Mouse (Mus musculus) right cerebral cortex, postnatal 36 days (tissue): ENCODE measurements at regions not wholly inside any gene's neighbourhood (a gene's known extent, or its start where the extent isn't known, plus 50 kb on each side); places are given as distances from the start of the nearest gene placed in this dataset.
A peak's percentile ranks its signal among the peaks of the same experiment; 100 is the strongest.

Source experiments
- DNase-seq, 2 experiments: peaks; one replicate each; pipeline ENCODE4 v3.0.0; 2022; ENCODE audit warnings: low spot score in 2 of 2, mixed read lengths in 1 of 2

- DNase-seq = no peak
Observed at GRCm38 (mm10) chr3:117520461-117520860, 54.2 kb upstream of the Plppr5 start.

- DNase-seq = no peak
Observed at GRCm38 (mm10) chr3:117508090-117508489, 66.5 kb upstream of the Plppr5 start.

GRCm38 (mm10) chr3:117506151-117506723 is 68.4 kb upstream of the Plppr5 start:
- no peak for DNase-seq

GRCm38 (mm10) chr3:117501107-117501506 is 73.5 kb upstream of the Plppr5 start:
- DNase-seq = no peak

- no peak for DNase-seq
Observed at GRCm38 (mm10) chr3:117498138-117498897, 76.3 kb upstream of the Plppr5 start.

- DNase-seq = peak; percentile 14 to 16
Observed at GRCm38 (mm10) chr3:117494118-117494517, 80.5 kb upstream of the Plppr5 start.

- DNase-seq = no peak
Observed at GRCm38 (mm10) chr3:117487281-117488027, 87.2 kb upstream of the Plppr5 start.

- no peak for DNase-seq
Observed at GRCm38 (mm10) chr3:117486351-117486750, 88.3 kb upstream of the Plppr5 start.

GRCm38 (mm10) chr3:117480131-117480530 is 94.5 kb upstream of the Plppr5 start:
- peak; percentile 12 to 36 for DNase-seq

GRCm38 (mm10) chr3:117459507-117459906 is 98.8 kb upstream of the Plppr4 start:
- DNase-seq = no peak

GRCm38 (mm10) chr3:117450559-117450958 is 89.9 kb upstream of the Plppr4 start:
- no peak for DNase-seq

- DNase-seq = no peak
Observed at GRCm38 (mm10) chr3:117441887-117442286, 81.2 kb upstream of the Plppr4 start.

GRCm38 (mm10) chr3:117440294-117440693 is 79.6 kb upstream of the Plppr4 start:
- no peak for DNase-seq

GRCm38 (mm10) chr3:117438473-117439114 is 77.9 kb upstream of the Plppr4 start:
- peak; percentile 56 to 58 for DNase-seq

GRCm38 (mm10) chr3:117424526-117424925 is 63.9 kb upstream of the Plppr4 start:
- DNase-seq = no peak

GRCm38 (mm10) chr3:117412896-117413747 is 52.4 kb upstream of the Plppr4 start:
- DNase-seq = no peak
